Mouse (Mus musculus): ENCODE measurements around the gene Wdfy2.

DNA sequence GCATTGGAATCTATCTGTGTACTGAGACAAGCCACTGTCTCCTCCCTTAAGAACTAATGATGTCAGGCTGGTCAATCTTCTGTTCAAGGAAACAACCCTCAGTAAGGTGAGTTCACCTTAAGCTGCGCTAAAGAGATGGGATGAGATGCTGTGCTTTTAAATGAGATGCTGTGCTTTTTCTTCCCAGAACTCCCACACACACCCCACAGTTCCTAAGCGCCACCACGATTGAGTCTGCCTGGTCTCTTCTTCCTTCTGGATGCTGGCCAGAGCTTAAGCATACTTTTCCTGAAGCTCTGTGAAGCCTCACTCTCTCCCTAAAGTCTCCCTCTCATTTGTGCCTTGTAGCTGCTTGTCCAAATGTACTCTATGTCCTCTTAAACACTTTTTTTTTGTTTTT is 36.7 kb upstream of the Wdfy2 start:
- TF ChIP-seq CTCF (IDR thresholded peaks at IDR 0.05) (no peak), POLR2A (IDR thresholded peaks at IDR 0.05; ENCODE audit: insufficient read depth, low read depth, low read length) (no peak), EP300 (IDR thresholded peaks at IDR 0.05; ENCODE audit: insufficient read depth, low read depth, low read length) (no peak)
